ENCODE assay signal across 10 mouse cellular contexts in genomic region chr17:66235806-66236335, GRCm38 (mm10).
DNase-seq lines count a peak whose midpoint lies in the region; ATAC-seq and TF ChIP-seq lines count a peak whose summit lies in the region.
"Had no signal": no experiment of that assay in that cellular context is flagged by ENCODE, and none has a peak within 500 bp of the region (broad histone marks: within the 10 kb centered on the region; RNA-seq: fewer than 3 reads in every experiment).

No protein-coding gene starts in this region.

- peaks cover 14% of the 10 kb centered on the region for H3K4me1 ChIP-seq in forebrain, embryonic 10.5 days
- H3K4me1 ChIP-seq in forebrain, embryonic 12.5 days = peaks cover 13% of the 10 kb centered on the region
- H3K4me1 ChIP-seq in forebrain, embryonic 16.5 days (replicated peaks; ENCODE audit: control insufficient read depth, insufficient read depth, low read length) = peaks cover 18% of the 10 kb centered on the region
- H3K4me1 ChIP-seq in limb, embryonic 14.5 days (ENCODE audit: control insufficient read depth, insufficient read depth, low read length) = peaks cover 9% of the 10 kb centered on the region
- H3K4me1 ChIP-seq in neural tube, embryonic 15.5 days = peaks cover 7% of the 10 kb centered on the region
- H3K4me1 ChIP-seq in intestine, embryonic 16.5 days (ENCODE audit: control insufficient read depth, insufficient read depth, low read length) = no peaks in the 10 kb centered on the region

- H3K27ac ChIP-seq in forebrain, embryonic 10.5 days = peak overlapping the region; percentile 73
- no peak overlapping the region for H3K27ac ChIP-seq in forebrain, embryonic 12.5 days
- H3K27ac ChIP-seq in forebrain, embryonic 16.5 days (ENCODE audit: low read length) = no peak overlapping the region
- H3K27ac ChIP-seq in limb, embryonic 14.5 days (replicated peaks; ENCODE audit: low read depth, low read length) = peak overlapping the region; percentile 44; the same call in 1 of the 2 replicates
- 0 out of 2 replicates have a peak overlapping the region, but pooled peaks have one; percentile 3 for H3K27ac ChIP-seq in neural tube, embryonic 15.5 days (replicated peaks)
- no peak overlapping the region for H3K27ac ChIP-seq in intestine, embryonic 16.5 days (ENCODE audit: low read length)

- WGBS in forebrain, embryonic 10.5 days = 88% methylated on average over 15 of the region's 15 CpGs
- 84% methylated on average over 15 of the region's 15 CpGs for WGBS in forebrain, embryonic 12.5 days
- WGBS in forebrain, embryonic 16.5 days = 86% methylated on average over 15 of the region's 15 CpGs
- 61% methylated on average over 15 of the region's 15 CpGs for WGBS in limb, embryonic 14.5 days
- 60% methylated on average over 15 of the region's 15 CpGs for WGBS in neural tube, embryonic 15.5 days
- 79% methylated on average over 15 of the region's 15 CpGs for WGBS in intestine, embryonic 16.5 days

- no peak for ATAC-seq in forebrain, embryonic 12.5 days (ENCODE audit: low FRiP score)
- no peak for ATAC-seq in forebrain, embryonic 16.5 days
- peak; percentile 65; the same call in 1 of the 2 replicates for ATAC-seq in limb, embryonic 14.5 days (ENCODE audit: low FRiP score, low read depth)
- peak; percentile 46; the same call in 1 of the 2 replicates for ATAC-seq in neural tube, embryonic 15.5 days (ENCODE audit: low FRiP score)
- no peak for ATAC-seq in erythroid progenitor cell, adult 5-6 weeks (replicated peaks; ENCODE audit: low FRiP score, poor library complexity, severe bottlenecking)
- ATAC-seq in intestine, embryonic 16.5 days = no peak

- no peak overlapping the region for H3K9ac ChIP-seq in forebrain, embryonic 12.5 days
- peak overlapping the region; percentile 45; the same call in 1 of the 2 replicates for H3K9ac ChIP-seq in forebrain, embryonic 16.5 days (replicated peaks; ENCODE audit: low read depth, low read length)
- no peak overlapping the region for H3K9ac ChIP-seq in limb, embryonic 14.5 days (ENCODE audit: low read depth, low read length, severe bottlenecking)
- 0 out of 2 replicates have a peak overlapping the region, but pooled peaks have one; percentile 41 for H3K9ac ChIP-seq in neural tube, embryonic 15.5 days (replicated peaks)
- H3K9ac ChIP-seq in intestine, embryonic 16.5 days (ENCODE audit: low read depth, low read length) = no peak overlapping the region
- H3K9ac ChIP-seq: lung, embryonic 14.5 days had no signal

- peaks cover 15% of the 10 kb centered on the region for H3K27me3 ChIP-seq in forebrain, embryonic 10.5 days (ENCODE audit: poor library complexity, severe bottlenecking)
- H3K27me3 ChIP-seq in forebrain, embryonic 12.5 days = peaks cover 11% of the 10 kb centered on the region
- no peaks in the 10 kb centered on the region for H3K27me3 ChIP-seq in forebrain, embryonic 16.5 days (replicated peaks; ENCODE audit: control insufficient read depth, insufficient read depth, low read length)
- no peaks in the 10 kb centered on the region for H3K27me3 ChIP-seq in limb, embryonic 14.5 days (ENCODE audit: control insufficient read depth, insufficient read depth, low read length)
- no peaks in the 10 kb centered on the region for H3K27me3 ChIP-seq in neural tube, embryonic 15.5 days (replicated peaks)
- H3K27me3 ChIP-seq in intestine, embryonic 16.5 days (replicated peaks; ENCODE audit: control insufficient read depth, insufficient read depth, low read length) = no peaks in the 10 kb centered on the region

- no peak overlapping the region for H3K4me2 ChIP-seq in forebrain, embryonic 12.5 days
- no peak overlapping the region for H3K4me2 ChIP-seq in forebrain, embryonic 16.5 days (ENCODE audit: low read length)
- H3K4me2 ChIP-seq in limb, embryonic 14.5 days (replicated peaks; ENCODE audit: low read depth, low read length, severe bottlenecking) = peak overlapping the region; percentile 27; the same call in 1 of the 2 replicates
- H3K4me2 ChIP-seq in neural tube, embryonic 15.5 days = peak overlapping the region; percentile 61
- H3K4me2 ChIP-seq in intestine, embryonic 16.5 days (ENCODE audit: low read depth, low read length) = no peak overlapping the region

- no peaks in the 10 kb centered on the region for H3K36me3 ChIP-seq in forebrain, embryonic 10.5 days (replicated peaks)
- no peaks in the 10 kb centered on the region for H3K36me3 ChIP-seq in forebrain, embryonic 12.5 days (replicated peaks)
- no peaks in the 10 kb centered on the region for H3K36me3 ChIP-seq in forebrain, embryonic 16.5 days (ENCODE audit: control insufficient read depth, insufficient read depth)
- H3K36me3 ChIP-seq in limb, embryonic 14.5 days (ENCODE audit: control insufficient read depth, insufficient read depth, low read length) = no peaks in the 10 kb centered on the region
- H3K36me3 ChIP-seq in neural tube, embryonic 15.5 days = no peaks in the 10 kb centered on the region
- H3K36me3 ChIP-seq in intestine, embryonic 16.5 days (ENCODE audit: control insufficient read depth, insufficient read depth, low read length) = no peaks in the 10 kb centered on the region
- H3K36me3 ChIP-seq: G1E had no signal

- H3K9me3 ChIP-seq in forebrain, embryonic 10.5 days = no peaks in the 10 kb centered on the region
- no peaks in the 10 kb centered on the region for H3K9me3 ChIP-seq in forebrain, embryonic 12.5 days
- H3K9me3 ChIP-seq in forebrain, embryonic 16.5 days (ENCODE audit: control insufficient read depth, low read length) = no peaks in the 10 kb centered on the region
- H3K9me3 ChIP-seq in limb, embryonic 14.5 days (ENCODE audit: control insufficient read depth, low read length) = no peaks in the 10 kb centered on the region
- H3K9me3 ChIP-seq in neural tube, embryonic 15.5 days (replicated peaks) = no peaks in the 10 kb centered on the region
- no peaks in the 10 kb centered on the region for H3K9me3 ChIP-seq in intestine, embryonic 16.5 days (ENCODE audit: control insufficient read depth, low read length)
- H3K9me3 ChIP-seq: G1E had no signal

- no peak for DNase-seq in forebrain, embryonic 10.5 days (ENCODE audit: extremely low spot score, low spot score)
- DNase-seq in limb, embryonic 14.5 days (ENCODE audit: low spot score) = peak; percentile 33
- DNase-seq in heart, postnatal 4 days = no peak

- peak overlapping the region; percentile 37; the same call in 1 of the 2 replicates for H3K4me3 ChIP-seq in forebrain, embryonic 10.5 days
- no peak overlapping the region for H3K4me3 ChIP-seq in forebrain, embryonic 12.5 days (replicated peaks)
- H3K4me3 ChIP-seq in forebrain, embryonic 16.5 days (replicated peaks; ENCODE audit: low read length) = no peak overlapping the region
- H3K4me3 ChIP-seq in limb, embryonic 14.5 days (replicated peaks; ENCODE audit: low read length) = no peak overlapping the region
- H3K4me3 ChIP-seq in neural tube, embryonic 15.5 days (replicated peaks) = peak overlapping the region; percentile 27; the same call in 1 of the 2 replicates
- H3K4me3 ChIP-seq in intestine, embryonic 16.5 days (ENCODE audit: low read length) = no peak overlapping the region

- no peak for TF ChIP-seq POLR2A in limb, embryonic 14.5 days (IDR thresholded peaks at IDR 0.05; ENCODE audit: borderline replicate concordance, extremely low read depth, insufficient read depth, insufficient read length)

Comparison
In these comparisons a context has a peak if more than half of its experiments do, and no peak if none do; other contexts are left out.
1. H3K27ac ChIP-seq: peak in forebrain, embryonic 10.5 days (single experiment), limb, embryonic 14.5 days (single experiment) and neural tube, embryonic 15.5 days (single experiment); none in forebrain, embryonic 12.5 days (single experiment), forebrain, embryonic 16.5 days (single experiment) and intestine, embryonic 16.5 days (single experiment).
2. H3K4me3 ChIP-seq: peak in forebrain, embryonic 10.5 days (single experiment) and neural tube, embryonic 15.5 days (single experiment); none in forebrain, embryonic 12.5 days (single experiment), forebrain, embryonic 16.5 days (single experiment), limb, embryonic 14.5 days (single experiment) and intestine, embryonic 16.5 days (single experiment).
3. H3K9ac ChIP-seq: peak in forebrain, embryonic 16.5 days (single experiment) and neural tube, embryonic 15.5 days (single experiment); none in forebrain, embryonic 12.5 days (single experiment), limb, embryonic 14.5 days (single experiment) and intestine, embryonic 16.5 days (single experiment).
4. ATAC-seq: peak in limb, embryonic 14.5 days (single experiment) and neural tube, embryonic 15.5 days (single experiment); none in forebrain, embryonic 12.5 days (single experiment), forebrain, embryonic 16.5 days (single experiment), erythroid progenitor cell, adult 5-6 weeks (single experiment) and intestine, embryonic 16.5 days (single experiment).
5. H3K4me2 ChIP-seq: peak in limb, embryonic 14.5 days (single experiment) and neural tube, embryonic 15.5 days (single experiment); none in forebrain, embryonic 12.5 days (single experiment), forebrain, embryonic 16.5 days (single experiment) and intestine, embryonic 16.5 days (single experiment).